Mouse (Mus musculus) kidney, adult 2 months (tissue): ENCODE measurements around the gene Irgm2. TPM values are rescaled to one million over a fixed set of nuclear protein-coding genes. Genes with fewer than 3 reads are reported as not detected.
"Not testable (repeated sequence)": the region's sequence is repeated elsewhere in the genome, so short reads cannot be mapped to it uniquely, and the experiment has no call there.

ENCODE experiments used
- DNase-seq: peaks from one replicate; pipeline ENCODE4 v3.0.0; 2021
- H3K27ac ChIP-seq: fragments of 200-500 bp; 2 replicates; pipeline ENCODE4 v1.5.1; 2012; ENCODE audit warnings: low read depth, low read length, control low read depth, inconsistent platforms; ENCODE audit not compliant: insufficient read depth
- H3K27me3 ChIP-seq: fragments of 200-500 bp; replicated peaks from 2 replicates; pipeline ENCODE4 v1.6.1; 2012; ENCODE audit warnings: mild to moderate bottlenecking, moderate library complexity, low read length, inconsistent platforms; ENCODE audit not compliant: control insufficient read depth, insufficient read depth
- H3K36me3 ChIP-seq: fragments of 200-500 bp; 2 replicates; pipeline ENCODE4 v1.6.1; 2012; ENCODE audit warnings: mild to moderate bottlenecking, moderate library complexity, low read length, inconsistent platforms; ENCODE audit not compliant: control insufficient read depth, insufficient read depth
- H3K4me1 ChIP-seq: fragments of 200-500 bp; 2 replicates; pipeline ENCODE4 v1.6.1; 2011; ENCODE audit warnings: low read length; ENCODE audit not compliant: control insufficient read depth, insufficient read depth
- H3K4me3 ChIP-seq: fragments of 200-500 bp; 2 replicates; pipeline ENCODE4 v1.5.1; 2011; ENCODE audit warnings: mild to moderate bottlenecking, low read depth, low read length, control low read depth; ENCODE audit not compliant: insufficient read depth
- CTCF ChIP-seq: fragments of 200-500 bp; conservative IDR thresholded peaks from 2 replicates; pipeline ENCODE4 v1.5.1; 2011; ENCODE audit warnings: low read depth, mild to moderate bottlenecking, control low read depth, low read length, moderate library complexity, mixed read lengths; ENCODE audit not compliant: insufficient read depth, insufficient read length
- POLR2A ChIP-seq: fragments of 200-500 bp; IDR thresholded peaks from one replicate; pipeline ENCODE4 v1.6.1; 2011; ENCODE audit warnings: low read depth, low read length, control low read depth
- WGBS: fragments of 180-500 bp; shearing (Covaris S2); methylation state at CpG from one replicate; pipeline ENCODE4 v1.1.7; 2018; 5-methylcytosine and 5-hydroxymethylcytosine counted together
- polyA plus RNA-seq: library from polyadenylated mRNA; depleted of rRNA; stranded (reverse); fragments of >200 nt; gene quantifications from 2 replicates; pipeline ENCODE4 v1.2.3, GENCODE M21; 2012

Irgm2 gene
- polyA plus RNA-seq, 1 experiment: 18.9 TPM

DNA sequence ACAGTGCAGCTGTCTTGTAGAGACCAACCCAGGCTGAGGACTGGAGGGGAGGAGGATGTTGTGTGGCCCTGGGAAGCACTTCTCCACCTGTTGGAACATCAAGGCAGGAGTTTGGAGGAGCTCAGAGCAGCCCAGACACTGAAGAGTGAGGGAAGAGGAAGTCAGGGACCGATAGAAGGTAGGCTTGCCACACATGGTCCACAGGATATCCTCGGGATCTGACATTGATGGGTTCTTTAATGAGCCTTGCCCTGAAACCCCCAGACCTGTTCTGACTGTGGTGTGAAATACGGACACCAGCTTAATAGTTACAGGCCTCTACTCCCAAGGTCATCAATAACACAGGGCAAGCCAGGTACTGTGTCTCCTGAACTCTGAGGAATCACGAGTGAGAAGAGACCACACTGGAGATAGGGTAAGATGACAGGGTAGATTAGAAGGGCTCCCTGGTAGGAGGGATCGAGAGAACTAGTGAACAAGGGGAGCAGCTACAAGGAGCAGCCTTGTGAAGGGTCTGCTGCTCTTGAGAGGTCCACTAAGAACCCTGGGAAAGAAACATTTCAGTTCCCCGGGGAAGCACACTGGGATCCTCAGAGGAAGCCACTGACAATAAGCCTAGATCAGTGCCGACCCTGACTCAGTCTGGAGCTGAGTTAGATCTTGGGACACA is 14.4 kb downstream of the Irgm2 start:
- no peak for DNase-seq
- TF ChIP-seq POLR2A (no peak), CTCF (no peak)
- Histone ChIP-seq H3K4me3 (no peak overlapping the region), H3K27me3 (no peaks in the 10 kb centered on the region), H3K36me3 (no peaks in the 10 kb centered on the region), H3K4me1 (peaks cover 8% of the 10 kb centered on the region), H3K27ac (no peak overlapping the region; the same call in 1 of the 2 replicates)
- WGBS: 79% methylated on average over 7 of the region's 7 CpGs

GRCm38 (mm10) chr11:58214391-58215048 is 15.1 kb downstream of the Irgm2 start:
- Histone ChIP-seq H3K27me3 (no peaks in the 10 kb centered on the region), H3K4me3 (peak overlapping the region; percentile 43), H3K4me1 (peaks cover 8% of the 10 kb centered on the region), H3K36me3 (no peaks in the 10 kb centered on the region), H3K27ac (peak overlapping the region; percentile 48)
- 21% methylated on average over 17 of the region's 17 CpGs for WGBS
- TF ChIP-seq CTCF (no peak), POLR2A (no peak)
- peak; percentile 98 for DNase-seq

DNA sequence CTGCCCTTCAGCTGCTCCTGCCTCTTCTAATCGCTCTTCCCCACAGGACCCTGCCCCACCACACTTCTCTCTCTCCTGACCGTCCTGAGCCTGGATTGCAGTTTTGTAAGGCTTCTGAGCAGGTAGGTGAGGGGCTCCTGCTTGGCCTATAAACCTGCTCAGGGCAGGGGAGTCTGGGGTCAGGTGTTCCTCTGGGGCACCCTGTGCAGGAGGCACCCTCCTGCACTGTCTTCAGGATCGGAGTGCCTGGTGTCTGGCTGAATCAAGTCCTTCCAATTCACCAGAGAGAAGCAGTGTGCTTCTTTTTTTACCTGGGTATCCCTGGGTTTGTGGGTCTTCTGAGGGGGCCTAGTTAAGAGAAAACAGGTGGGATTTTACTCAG is 15.6 kb downstream of the Irgm2 start:
- WGBS: 2% methylated on average over 2 of the region's 3 CpGs

GRCm38 (mm10) chr11:58215814-58216213 is 16.4 kb downstream of the Irgm2 start:
- Histone ChIP-seq H3K4me3 (peak overlapping the region; percentile 36), H3K27ac (no peak overlapping the region), H3K4me1 (peaks cover 8% of the 10 kb centered on the region), H3K27me3 (no peaks in the 10 kb centered on the region), H3K36me3 (no peaks in the 10 kb centered on the region)
- DNase-seq: no peak
- 71% methylated on average over 5 of the region's 5 CpGs for WGBS
- no peak for TF ChIP-seq POLR2A
- no peak for TF ChIP-seq CTCF

More for the DNA sequence above, 15.6 kb downstream of the Irgm2 start:
- Histone ChIP-seq H3K4me3 (peak overlapping the region; percentile 43), H3K27ac (peak overlapping the region; percentile 33; the same call in 1 of the 2 replicates)
- H3K27me3 ChIP-seq, H3K36me3 ChIP-seq, H3K4me1 ChIP-seq, DNase-seq: not testable (repeated sequence)

GRCm38 (mm10) chr11:58216823-58217222 is 17.4 kb downstream of the Irgm2 start:
- Histone ChIP-seq H3K4me1 (peaks cover 8% of the 10 kb centered on the region), H3K27ac (no peak overlapping the region), H3K27me3 (no peaks in the 10 kb centered on the region), H3K4me3 (no peak overlapping the region), H3K36me3 (no peaks in the 10 kb centered on the region)
- WGBS: 84% methylated on average over 6 of the region's 6 CpGs
- no peak for TF ChIP-seq CTCF
- no peak for TF ChIP-seq POLR2A
- DNase-seq: no peak

DNA sequence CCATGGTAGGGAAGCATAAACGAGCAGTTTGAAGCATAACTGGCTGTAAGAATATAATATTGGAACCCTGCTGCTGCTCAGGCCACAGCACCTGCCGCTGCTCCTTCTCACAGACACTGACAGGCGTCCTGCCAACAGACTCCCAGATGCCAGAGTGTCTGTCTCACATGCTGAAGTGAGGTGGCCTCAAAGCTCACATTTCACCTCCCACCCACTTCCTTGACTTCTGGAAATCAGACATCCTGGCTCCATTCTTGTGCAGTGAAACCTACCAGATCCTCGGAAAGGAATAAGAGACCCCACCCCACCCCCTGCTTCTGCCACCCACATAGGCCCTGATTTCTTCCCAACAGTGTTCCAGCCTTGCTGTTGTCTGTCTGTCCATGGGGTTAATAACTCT is 24.3 kb downstream of the Irgm2 start:
- Histone ChIP-seq H3K4me1 (peaks cover 9% of the 10 kb centered on the region; the same call in 1 of the 2 replicates), H3K36me3 (no peaks in the 10 kb centered on the region), H3K27me3 (no peaks in the 10 kb centered on the region), H3K4me3 (no peak overlapping the region), H3K27ac (no peak overlapping the region)
- DNase-seq: peak; percentile 56
- 19% methylated on average over 4 of the region's 4 CpGs for WGBS
- no peak for TF ChIP-seq POLR2A
- TF ChIP-seq CTCF: no peak

DNA sequence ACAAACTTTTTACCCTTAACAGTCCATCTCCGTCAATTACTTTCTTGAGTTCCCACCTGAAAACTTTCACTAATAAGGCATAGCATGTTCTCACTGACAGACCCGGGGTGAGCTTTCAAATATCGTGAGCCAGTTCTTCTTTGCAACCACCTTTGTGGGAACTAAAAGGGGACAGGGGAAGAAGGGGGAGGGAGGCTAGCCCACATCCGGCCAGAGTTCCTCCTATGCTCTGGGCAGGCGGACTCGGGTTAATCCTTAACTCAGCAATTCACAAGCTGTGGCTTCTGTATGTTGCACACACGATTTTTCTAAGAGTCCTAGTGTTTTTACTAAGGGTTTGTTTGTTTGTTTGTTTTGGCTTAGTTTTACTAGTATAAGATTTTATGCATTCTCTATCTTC is 24.9 kb downstream of the Irgm2 start:
- Histone ChIP-seq H3K27ac (peak overlapping the region; percentile 10; the same call in 1 of the 2 replicates), H3K4me3 (no peak overlapping the region), H3K36me3 (no peaks in the 10 kb centered on the region), H3K27me3 (no peaks in the 10 kb centered on the region), H3K4me1 (peaks cover 9% of the 10 kb centered on the region; the same call in 1 of the 2 replicates)
- peak; percentile 89 for DNase-seq
- WGBS: 15% methylated on average over 7 of the region's 7 CpGs
- TF ChIP-seq POLR2A (no peak), CTCF (no peak)

DNA sequence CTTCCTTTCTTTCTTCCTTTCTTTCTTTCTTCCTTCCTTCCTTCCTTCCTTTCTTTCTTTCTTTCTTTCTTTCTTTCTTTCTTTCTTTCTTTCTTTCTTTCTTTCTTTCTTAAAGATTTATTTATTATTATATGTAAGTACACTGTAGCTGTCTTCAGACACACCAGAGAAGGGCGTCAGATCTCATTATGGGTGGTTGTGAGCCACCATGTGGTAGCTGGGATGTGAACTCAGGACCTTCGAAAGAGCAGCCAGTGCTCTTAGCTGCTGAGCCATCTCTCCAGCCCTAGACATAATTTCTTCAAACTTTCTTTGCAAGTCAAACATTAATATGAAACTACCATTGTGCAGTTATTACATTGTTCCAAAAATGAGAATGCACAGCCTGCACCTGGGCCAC is 25.5 kb downstream of the Irgm2 start:
- H3K4me3 ChIP-seq, H3K27me3 ChIP-seq, H3K36me3 ChIP-seq, H3K4me1 ChIP-seq, DNase-seq, H3K27ac ChIP-seq: not testable (repeated sequence)
- WGBS: 56% methylated on average over 2 of the region's 2 CpGs
